Mouse (Mus musculus) bone marrow, adult 2 months (tissue): ENCODE measurements around the gene Syce2. TPM values are rescaled to one million over a fixed set of nuclear protein-coding genes. Genes with fewer than 3 reads are reported as not detected.
"Not testable (repeated sequence)": the region's sequence is repeated elsewhere in the genome, so short reads cannot be mapped to it uniquely, and the experiment has no call there.

ENCODE experiments used
- H3K27ac ChIP-seq: fragments of 200-500 bp; 2 replicates; pipeline ENCODE4 v1.5.1; 2012; ENCODE audit warnings: low read depth, mild to moderate bottlenecking, control low read depth, inconsistent platforms, low read length; ENCODE audit not compliant: control insufficient read depth, poor library complexity, insufficient read depth
- H3K4me1 ChIP-seq: fragments of 200-500 bp; 2 replicates; pipeline ENCODE4 v1.6.1; 2011; ENCODE audit warnings: low read length; ENCODE audit not compliant: control insufficient read depth, insufficient read depth
- H3K4me3 ChIP-seq: fragments of 200-500 bp; replicated peaks from 2 replicates; pipeline ENCODE3; 2011; ENCODE audit warnings: mild to moderate bottlenecking, low read depth, low read length, control low read depth; ENCODE audit not compliant: control insufficient read depth
- CTCF ChIP-seq: fragments of 200-500 bp; IDR thresholded peaks from 2 replicates; pipeline ENCODE4 v1.5.1; 2011; ENCODE audit warnings: low read length, control low read depth; ENCODE audit not compliant: control insufficient read depth, insufficient read depth
- POLR2A ChIP-seq: fragments of 200-500 bp; IDR thresholded peaks from 2 replicates; pipeline ENCODE4 v1.6.1; 2011; ENCODE audit warnings: low read depth, mild to moderate bottlenecking, control low read depth, low read length, borderline replicate concordance; ENCODE audit not compliant: control insufficient read depth
- WGBS: fragments of 180-500 bp; shearing (Covaris S2); methylation state at CpG from one replicate; pipeline ENCODE4 v1.1.7; 2018; 5-methylcytosine and 5-hydroxymethylcytosine counted together
- polyA plus RNA-seq: library from polyadenylated mRNA; stranded (reverse); fragments of >200 nt; gene quantifications from 2 replicates; pipeline ENCODE4 v1.2.4, GENCODE M21; 2011; ENCODE audit warnings: low replicate concordance; ENCODE audit not compliant: missing spikeins, insufficient read depth, insufficient read length

Syce2 gene
- polyA plus RNA-seq, 1 experiment, result 36.7 TPM

DNA sequence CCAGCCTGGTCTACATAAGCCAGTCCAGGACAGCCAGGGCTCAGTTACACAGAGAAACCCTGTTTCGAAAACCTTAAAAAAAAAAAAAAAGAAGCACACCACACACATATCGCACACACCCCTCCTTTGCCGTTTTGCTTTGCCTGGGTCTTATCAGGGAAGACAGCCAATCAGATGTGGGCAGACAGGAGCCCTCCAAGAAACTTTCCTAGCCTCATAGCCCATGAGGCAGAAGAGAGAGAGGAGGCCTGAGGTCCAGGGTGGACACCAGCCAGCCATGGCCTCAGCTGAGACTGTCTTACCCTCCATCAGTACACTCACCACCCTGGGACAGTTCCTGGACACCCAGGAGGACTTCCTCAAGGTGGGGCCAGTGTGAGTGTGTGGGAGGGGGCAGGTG is 29.8 kb downstream of the Syce2 start, which contains the start of gene Klf1:
Gene Klf1 (plus strand): TSS at position 177 of the 400 bp plus-strand sequence.
- 40% methylated on average over 3 of the region's 3 CpGs for WGBS
- H3K27ac ChIP-seq, result peak within 1 kb of the TSS; percentile 97
- H3K4me3 ChIP-seq, result peak within 1 kb of the TSS; percentile 78
- peak; percentile 88 for TF ChIP-seq POLR2A
- TF ChIP-seq CTCF, result no peak
- peaks cover 6% of the 10 kb centered on the region; the same call in 1 of the 2 replicates for H3K4me1 ChIP-seq

DNA sequence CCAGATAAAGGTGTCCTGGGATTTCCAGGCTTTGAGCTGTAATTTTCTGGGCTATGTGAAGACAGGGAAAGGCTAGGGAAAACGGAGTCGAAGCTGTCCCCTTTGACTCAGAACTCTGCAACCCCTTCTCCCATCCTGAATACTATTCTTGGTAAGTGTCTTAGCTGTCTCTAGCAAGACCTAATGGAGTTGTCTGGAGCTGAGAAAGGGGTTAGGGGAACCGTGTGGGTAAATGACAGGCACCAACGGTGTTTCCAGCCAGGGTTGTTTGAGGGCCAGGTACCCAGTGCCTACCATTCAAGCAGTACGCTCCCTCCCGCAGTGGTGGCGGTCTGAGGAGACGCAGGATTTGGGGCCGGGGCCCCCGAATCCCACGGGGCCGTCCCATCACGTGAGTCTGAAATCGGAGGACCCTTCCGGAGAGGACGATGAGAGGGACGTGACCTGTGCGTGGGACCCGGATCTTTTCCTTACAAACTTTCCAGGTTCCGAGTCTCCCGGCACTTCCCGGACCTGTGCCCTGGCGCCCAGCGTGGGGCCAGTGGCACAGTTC is 30.5 kb downstream of the Syce2 start:
- Histone ChIP-seq H3K4me3 (peak overlapping the region; percentile 78), H3K4me1 (peaks cover 6% of the 10 kb centered on the region; the same call in 1 of the 2 replicates), H3K27ac (peak overlapping the region; percentile 97)
- no peak for TF ChIP-seq CTCF
- no peak for TF ChIP-seq POLR2A
- 5% methylated on average over 24 of the region's 24 CpGs for whole genome bisulfite sequencing

DNA sequence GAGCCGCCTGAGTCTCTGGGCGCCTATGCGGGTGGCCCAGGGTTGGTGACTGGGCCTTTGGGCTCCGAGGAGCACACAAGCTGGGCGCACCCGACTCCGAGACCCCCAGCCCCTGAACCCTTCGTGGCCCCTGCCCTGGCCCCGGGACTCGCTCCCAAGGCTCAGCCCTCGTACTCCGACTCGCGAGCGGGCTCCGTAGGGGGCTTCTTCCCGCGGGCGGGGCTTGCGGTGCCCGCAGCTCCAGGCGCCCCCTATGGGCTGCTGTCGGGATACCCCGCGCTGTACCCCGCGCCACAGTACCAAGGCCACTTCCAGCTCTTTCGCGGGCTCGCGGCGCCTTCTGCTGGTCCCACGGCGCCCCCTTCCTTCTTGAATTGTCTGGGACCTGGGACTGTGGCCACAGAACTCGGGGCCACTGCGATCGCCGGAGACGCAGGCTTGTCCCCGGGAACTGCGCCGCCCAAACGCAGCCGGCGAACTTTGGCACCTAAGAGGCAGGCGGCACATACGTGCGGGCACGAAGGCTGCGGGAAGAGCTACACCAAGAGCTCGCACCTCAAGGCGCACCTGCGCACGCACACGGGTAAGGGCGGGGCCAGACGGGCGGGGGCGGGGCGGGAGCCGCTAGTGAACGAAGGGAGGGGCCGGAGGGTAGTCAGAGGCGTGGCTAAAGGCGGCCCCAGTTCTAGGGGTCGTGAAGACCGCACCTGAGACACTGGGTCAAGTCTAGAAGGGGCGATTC is 31.2 kb downstream of the Syce2 start:
- H3K4me1 ChIP-seq, result peaks cover 6% of the 10 kb centered on the region; the same call in 1 of the 2 replicates
- peak overlapping the region; percentile 78 for H3K4me3 ChIP-seq
- peak overlapping the region; percentile 97 for H3K27ac ChIP-seq
- peak; percentile 31; the same call in 1 of the 2 replicates for TF ChIP-seq POLR2A
- TF ChIP-seq CTCF, result peak; percentile 68
- under 1% methylated on average over 68 of the region's 68 CpGs for WGBS

DNA sequence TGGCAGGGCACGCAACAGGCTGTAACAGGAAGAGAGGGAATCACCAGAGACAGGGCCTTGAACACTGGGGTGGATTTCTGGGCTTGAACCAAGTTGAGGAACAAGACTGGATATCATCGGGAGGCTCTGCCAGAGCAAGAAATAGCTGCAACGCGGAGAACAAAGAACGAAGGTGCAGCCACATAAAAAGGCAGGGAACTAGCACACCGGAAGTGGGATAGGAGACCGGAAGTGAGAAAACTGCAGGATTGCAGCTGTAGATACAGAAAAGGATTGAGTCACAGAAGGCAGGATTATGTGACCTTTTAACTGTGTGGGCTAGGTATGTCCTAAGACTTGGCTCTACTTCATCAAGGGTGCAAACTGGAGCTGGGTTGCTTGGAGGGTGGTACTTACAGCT is 32.4 kb downstream of the Syce2 start:
- 75% methylated on average over 7 of the region's 7 CpGs for WGBS
- Histone ChIP-seq H3K4me1 (peaks cover 6% of the 10 kb centered on the region; the same call in 1 of the 2 replicates), H3K27ac (no peak overlapping the region), H3K4me3 (peak overlapping the region; percentile 14)
- TF ChIP-seq POLR2A (no peak), CTCF (no peak)

DNA sequence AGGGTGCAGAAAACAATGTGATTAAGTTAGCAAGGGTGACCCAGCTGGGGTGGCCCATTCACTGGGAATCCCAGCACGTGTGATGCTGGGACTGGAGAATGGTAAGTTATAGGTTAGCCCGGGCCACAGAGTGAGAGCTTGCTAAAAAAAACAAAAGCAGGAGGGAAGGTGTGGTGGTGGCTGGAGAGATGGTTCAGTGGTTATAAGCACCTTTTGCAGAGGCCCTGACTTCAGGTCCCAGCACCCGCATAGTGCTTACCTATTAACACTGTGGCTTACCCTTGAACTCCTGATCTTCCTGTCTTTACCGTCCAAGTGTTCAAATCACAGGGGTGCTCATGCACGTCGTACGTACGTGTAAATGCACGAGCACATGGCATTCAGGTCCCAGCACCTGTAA is 35.1 kb downstream of the Syce2 start:
- Histone ChIP-seq H3K27ac (no peak overlapping the region), H3K4me1 (peaks cover 2% of the 10 kb centered on the region; the same call in 1 of the 2 replicates), H3K4me3 (no peak overlapping the region)
- TF ChIP-seq CTCF (no peak), POLR2A (no peak)
- WGBS, result 92% methylated on average over 9 of the region's 9 CpGs

DNA sequence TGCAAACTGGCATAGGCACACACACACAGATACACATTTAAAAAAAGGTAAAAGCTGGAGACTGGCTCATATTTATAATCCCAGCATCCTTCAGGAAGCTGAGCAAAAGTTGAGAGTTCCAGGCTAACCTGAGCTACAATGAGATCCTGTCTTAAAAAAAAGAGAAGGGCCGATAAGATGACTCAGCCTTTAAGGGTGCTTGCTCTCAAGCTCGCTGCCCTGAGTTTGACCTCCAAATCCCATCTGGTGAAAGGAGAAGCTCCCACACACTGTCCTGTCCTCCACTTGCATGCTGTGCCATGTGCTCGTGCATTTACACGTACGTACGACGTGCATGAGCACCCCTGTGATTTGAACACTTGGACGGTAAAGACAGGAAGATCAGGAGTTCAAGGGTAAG is 35.6 kb downstream of the Syce2 start:
- Histone ChIP-seq H3K27ac (no peak overlapping the region), H3K4me3 (no peak overlapping the region), H3K4me1 (peaks cover 2% of the 10 kb centered on the region; the same call in 1 of the 2 replicates)
- TF ChIP-seq POLR2A (no peak), CTCF (no peak)
- 58% methylated on average over 8 of the region's 8 CpGs for WGBS

DNA sequence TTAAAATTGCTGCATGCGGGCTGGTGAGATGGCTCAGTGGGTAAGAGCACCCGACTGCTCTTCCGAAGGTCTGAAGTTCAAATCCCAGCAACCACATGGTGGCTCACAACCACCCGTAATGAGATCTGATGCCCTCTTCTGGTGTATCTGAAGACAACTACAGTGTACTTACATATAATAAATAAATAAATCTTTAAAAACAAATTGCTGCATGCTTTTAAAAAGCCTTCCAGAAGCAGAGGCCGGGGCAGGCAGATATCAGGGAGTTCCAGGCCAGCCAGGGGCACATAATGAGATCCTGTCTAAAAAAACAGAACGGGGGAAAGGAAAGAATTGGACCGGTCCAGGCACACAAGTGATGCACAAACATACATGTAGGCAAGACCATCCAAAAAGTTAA is 36.1 kb downstream of the Syce2 start:
- H3K4me1 ChIP-seq, H3K4me3 ChIP-seq, H3K27ac ChIP-seq: not testable (repeated sequence)
- 7% methylated on average over 7 of the region's 7 CpGs for WGBS

DNA sequence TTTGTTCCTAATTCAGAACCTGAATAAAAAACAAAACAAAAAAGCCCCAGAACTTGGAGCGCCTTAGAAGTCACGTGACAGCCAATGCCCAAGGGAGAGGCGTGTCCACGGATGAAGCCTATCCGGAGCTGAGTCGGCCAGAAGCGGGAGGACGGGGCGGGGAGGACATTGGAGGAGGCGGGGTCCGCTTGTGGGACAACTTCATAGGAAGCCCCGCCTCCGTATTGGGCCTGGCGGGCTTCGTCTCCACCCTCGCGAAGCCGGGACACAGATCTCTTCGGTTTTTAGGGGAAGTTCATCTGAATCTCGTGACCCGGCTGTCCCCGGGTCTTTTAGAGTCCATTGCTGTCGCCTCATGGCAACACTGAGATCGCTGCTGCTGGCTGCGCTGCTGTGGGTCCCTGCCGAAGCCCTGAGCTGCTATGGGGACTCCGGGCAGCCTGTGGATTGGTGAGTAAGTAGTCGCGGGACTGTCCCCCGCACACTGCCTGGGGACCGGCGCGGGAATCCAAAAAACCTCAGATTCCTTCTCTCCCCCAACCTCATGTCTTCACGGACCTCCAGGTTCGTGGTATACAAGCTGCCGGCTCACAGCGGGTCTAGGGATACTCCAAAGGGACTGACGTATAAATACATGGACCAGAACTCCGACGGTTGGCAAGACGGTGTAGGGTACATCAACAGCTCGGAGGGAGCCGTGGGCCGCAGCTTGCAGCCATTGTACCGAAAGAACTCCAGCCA is 36.7 kb downstream of the Syce2 start, which contains the start of gene Dnase2a:
Gene Dnase2a (plus strand): TSS at position 140 of the 741 bp plus-strand sequence.
- Histone ChIP-seq H3K4me3 (peak within 1 kb of the TSS; percentile 72), H3K27ac (peak within 1 kb of the TSS; percentile 90), H3K4me1 (peaks cover 5% of the 10 kb centered on the region)
- TF ChIP-seq CTCF (no peak), POLR2A (peak; percentile 55; the same call in 1 of the 2 replicates)
- WGBS, result under 1% methylated on average over 45 of the region's 45 CpGs
